Mouse (Mus musculus): Measurements from ENCODE around the gene Cfb.
"Not testable (repeated sequence)": the region's sequence is repeated elsewhere in the genome, so short reads cannot be mapped to it uniquely, and the experiment has no call there.

The Cfb gene

GRCm38 (mm10) chr17:34862416-34863081, at the start of gene Cfb:
Gene Cfb, minus strand, starts transcription at chr17:34862518.
- DNase-seq (ENCODE audit: low read depth, low spot score), result no peak

- DNase-seq (ENCODE audit: low read depth, low spot score), result peak; percentile 91
These were observed 49.6 kb upstream of the Cfb start for GRCm38 (mm10) chr17:34911945-34912351.

DNA sequence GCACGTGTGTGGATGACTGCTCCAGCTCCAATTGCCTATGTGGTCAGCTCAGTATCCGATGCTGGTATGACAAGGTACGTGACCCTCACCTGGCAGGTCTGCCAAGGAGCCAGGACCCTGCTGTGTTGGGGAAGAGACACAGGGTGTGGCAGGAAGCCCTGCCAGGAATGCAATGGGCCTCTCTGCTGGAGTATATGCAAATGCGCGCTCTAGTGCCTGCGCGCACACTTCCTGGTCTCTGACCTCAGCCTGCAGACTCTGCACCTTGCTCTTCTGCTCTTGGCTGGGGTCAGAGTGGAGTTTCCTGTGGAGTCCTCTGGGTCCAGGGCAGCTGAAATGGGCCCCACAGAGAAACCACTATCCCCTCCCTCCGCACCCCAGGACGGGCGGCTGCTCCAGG, 48.7 kb upstream of the Cfb start:
- peak; percentile 89 for DNase-seq (ENCODE audit: low read depth, low spot score)

DNA sequence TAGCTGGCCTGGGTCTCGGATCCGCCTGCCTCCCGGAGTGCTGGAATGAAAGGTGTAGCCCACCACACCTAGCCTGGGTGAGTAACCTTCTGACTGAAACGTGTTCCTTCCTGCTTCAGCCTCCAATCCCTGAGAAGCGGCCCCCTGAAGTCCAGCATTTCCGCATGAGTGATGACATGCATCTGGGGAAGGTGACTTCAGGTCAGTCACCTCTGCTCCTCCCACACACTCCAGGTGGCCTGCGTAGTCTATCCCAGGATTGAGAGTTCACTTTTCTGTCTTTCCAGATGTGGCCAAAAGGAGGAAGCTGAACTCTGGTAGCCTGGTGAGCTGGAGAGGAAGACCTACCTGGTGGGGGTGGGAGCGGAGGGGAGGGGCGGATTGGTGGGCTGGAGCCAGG, 40.6 kb upstream of the Cfb start:
- DNase-seq (ENCODE audit: low read depth, low spot score), result peak; percentile 87

DNA sequence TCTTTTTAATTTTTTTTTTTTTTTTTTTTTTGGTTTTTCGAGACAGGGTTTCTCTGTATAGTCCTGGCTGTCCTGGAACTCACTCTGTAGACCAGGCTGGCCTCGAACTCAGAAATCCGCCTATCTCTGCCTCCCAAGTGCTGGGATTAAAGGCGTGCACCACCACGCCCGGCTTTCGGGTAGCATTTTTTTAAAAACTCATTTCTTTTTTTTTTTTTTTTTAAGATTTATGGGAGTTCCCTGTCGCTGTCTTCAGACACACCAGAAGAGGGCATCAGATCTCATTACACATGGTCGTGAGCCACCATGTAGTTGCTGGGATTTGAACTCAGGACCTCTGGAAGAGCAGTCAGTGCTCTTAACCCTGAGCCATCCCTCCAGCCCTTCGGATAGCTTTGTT, 39.6 kb upstream of the Cfb start:
- not testable (repeated sequence) for DNase-seq (ENCODE audit: low read depth, low spot score)

DNA sequence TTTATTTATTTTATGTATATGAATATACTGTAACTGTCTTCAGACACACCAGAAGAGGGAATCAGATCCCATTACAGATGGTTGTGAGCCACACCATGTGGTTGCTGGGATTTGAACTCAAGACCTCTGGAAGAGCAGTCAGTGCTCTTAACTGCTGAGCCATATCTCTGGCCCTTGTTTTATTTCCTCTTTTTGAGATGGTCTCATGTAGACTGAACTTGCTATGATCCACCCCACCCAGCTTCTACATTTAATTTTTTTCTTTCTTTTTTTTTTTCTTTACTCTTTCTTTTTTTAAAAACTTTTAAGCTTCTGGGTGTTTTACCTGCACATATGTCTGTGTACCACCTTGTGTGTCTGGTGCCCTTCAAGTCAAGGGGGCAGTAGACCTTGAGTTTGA, 38.5 kb upstream of the Cfb start:
- DNase-seq (ENCODE audit: low read depth, low spot score), result not testable (repeated sequence)

DNA sequence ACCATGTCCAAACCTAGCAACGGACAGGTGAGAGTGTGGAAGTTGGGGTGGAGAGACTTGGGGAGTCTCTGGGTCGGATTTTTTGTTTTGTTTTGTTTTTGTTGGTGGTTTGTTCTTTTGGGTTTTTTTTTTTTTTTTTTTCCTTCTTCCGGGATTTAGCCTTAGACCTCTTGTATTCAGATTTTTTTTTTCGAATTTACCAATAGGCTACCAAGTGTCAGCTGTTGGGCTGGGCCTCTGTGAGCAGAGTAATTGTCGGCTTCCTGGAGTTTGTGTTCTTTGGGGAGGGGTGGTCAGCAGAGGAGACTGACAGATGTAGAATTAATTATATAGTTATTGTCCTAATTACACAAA, 37.5 kb upstream of the Cfb start:
- no peak for DNase-seq (ENCODE audit: low read depth, low spot score)

- peak; percentile 27 for DNase-seq (ENCODE audit: low read depth, low spot score)
These were observed 37.0 kb upstream of the Cfb start for GRCm38 (mm10) chr17:34899053-34899889.

- no peak for DNase-seq (ENCODE audit: low read depth, low spot score)
These were observed 36.4 kb upstream of the Cfb start for GRCm38 (mm10) chr17:34898706-34899052.

GRCm38 (mm10) chr17:34898160-34898586, 35.9 kb upstream of the Cfb start, which contains the start of the genes C2 and Ehmt2:
Gene C2, minus strand, starts transcription at chr17:34898265.
Gene Ehmt2, plus strand, starts transcription at chr17:34898469.
- DNase-seq (ENCODE audit: low read depth, low spot score), result peak; percentile 56

DNA sequence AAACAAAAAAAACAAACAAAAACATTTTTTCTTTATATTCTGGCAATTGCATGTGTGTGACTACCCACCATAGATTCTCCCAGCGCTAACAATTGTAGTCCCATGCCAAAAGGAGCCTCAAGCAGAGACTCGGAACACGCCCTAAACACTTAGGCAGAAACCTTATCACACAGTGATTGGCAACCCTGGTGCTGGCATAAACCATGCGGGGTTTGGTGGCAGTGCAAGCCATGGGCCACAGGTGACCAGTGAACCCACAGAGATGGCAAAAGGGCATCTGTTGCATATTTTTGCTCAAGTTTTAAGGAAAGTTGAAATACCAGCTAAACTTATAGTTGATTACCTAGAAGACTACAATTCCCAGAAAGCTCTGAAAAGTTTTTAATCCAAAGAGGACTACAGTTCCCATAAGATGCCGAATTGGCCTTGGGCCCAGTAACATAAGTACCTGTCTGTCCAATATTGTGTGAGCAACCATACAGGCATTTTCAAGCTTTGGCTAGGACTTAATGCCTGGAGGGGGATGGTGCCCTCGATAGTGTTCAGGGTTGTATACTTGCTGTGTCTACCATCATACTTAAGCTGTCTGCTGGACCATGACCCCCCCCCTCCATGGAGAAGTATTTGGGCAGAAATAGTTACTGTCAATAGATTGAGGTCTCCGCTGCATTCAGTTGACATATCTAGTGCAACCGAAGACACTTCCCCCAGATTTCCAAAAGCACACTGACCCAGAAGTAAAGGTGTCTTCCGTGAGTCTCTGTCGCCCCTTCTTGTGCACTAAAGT, 35.2 kb upstream of the Cfb start:
- no peak for DNase-seq (ENCODE audit: low read depth, low spot score)

- DNase-seq (ENCODE audit: low read depth, low spot score), result peak; percentile 64
These were observed 34.0 kb upstream of the Cfb start for GRCm38 (mm10) chr17:34896366-34896765.

DNA sequence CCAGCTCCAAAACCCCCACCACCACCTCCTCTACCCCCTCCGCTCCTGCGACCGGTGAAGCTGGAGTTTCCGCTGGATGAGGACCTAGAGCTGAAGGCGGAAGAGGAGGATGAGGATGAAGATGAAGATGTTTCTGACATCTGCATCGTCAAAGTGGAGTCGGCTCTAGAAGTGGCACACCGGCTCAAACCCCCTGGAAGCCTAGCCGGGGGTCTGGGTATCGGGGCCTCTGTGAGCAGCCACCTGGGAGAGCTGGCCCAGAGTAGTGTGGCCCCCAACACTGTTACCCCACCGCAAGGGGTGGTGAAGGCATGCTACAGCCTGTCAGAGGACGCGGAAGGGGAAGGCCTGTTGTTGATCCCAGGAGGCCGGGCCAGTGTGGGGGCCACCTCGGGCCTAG, 33.4 kb upstream of the Cfb start:
- no peak for DNase-seq (ENCODE audit: low read depth, low spot score)

DNA sequence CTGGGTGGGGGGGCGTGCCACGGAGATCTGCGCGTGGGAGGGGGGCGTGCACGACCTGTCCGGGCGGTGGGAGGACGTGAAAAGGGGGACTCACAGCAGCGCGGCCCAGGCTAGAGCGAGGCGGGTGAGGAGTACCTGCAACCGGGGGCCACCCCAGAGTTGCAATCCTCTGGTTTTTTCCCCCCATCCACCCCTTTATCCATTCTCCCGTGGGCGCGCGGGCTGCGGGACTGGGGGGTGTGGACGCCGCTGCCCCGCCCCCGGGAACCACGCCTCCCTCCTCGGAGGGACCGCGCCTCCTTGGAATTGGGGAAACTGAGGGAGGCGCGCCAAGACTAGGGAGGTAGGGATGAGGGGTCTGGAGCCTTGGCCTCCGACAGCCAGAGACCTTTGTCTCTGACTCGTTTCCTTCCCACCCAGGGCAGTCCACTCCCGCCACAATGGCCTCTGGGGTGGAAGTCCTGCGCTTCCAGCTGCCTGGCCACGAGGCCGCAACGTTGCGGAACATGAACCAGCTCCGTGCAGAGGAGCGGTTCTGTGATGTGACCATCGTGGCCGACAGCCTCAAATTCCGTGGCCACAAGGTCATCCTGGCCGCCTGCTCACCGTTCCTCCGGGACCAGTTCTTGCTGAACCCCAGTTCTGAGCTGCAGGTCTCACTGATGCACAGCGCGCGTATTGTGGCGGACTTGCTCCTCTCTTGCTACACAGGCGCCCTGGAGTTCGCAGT, 32.6 kb upstream of the Cfb start:
- DNase-seq (ENCODE audit: low read depth, low spot score), result peak; percentile 50

DNA sequence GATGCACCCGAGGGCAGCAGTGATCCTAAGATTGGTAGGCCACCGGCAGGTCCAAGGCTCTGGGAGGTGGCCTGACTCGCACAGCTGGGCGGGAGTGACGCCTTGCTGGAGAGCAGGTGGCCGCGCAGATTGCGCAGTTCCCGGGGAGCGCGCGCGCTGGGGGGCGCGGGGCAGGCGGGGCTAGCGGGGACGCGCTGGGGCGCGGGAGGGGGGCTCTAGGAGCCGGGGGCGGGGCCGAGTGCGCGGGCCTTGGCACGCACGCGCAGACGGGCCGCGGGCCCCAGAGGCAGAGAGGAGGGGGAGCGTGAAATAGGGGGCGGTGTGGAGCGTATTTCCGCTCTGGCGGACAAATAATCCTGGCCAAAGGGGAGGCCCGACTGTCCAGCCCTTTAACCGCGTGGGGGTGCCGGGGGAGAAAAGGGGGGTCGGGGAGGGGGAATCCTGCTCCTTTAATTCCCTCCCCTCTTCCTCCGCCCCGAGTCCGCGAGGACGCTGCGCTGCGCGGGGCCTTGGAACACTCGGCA, 31.8 kb upstream of the Cfb start:
- DNase-seq (ENCODE audit: low read depth, low spot score), result peak; percentile 94

DNA sequence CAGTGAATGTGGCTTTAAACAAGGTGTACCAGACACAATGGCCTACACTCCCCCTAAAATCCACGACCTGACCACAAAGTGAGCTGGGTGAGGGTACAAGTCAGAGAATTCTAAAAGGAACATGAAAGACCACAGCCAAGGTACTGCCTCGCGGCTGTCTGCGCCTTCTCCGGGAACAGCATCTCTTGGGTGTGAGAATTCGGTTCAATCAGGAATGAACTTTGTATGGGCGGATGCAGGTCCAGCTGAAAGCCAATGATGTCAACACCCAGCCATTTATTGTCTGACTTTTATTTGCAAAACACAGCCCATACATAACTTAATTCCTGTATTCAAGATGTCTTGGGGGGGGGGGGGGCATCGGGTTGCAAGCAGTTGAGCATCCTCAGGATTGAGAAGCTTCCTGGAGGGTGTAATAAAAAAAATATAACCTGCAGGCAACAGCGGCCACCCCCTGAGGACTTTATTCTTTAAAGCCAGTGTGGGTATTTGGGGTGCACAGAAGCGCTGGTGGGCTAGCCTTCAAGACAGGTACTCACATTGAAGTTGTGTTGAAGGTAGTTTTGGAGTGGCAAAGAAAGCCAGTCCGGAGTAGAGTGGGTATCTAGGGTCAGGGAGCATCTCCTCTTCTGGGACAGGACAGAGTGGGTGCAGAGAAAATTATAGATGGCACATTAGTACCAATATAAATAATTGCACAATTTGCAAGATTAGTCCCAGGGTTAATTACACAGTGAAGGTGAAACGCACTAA, 30.9 kb upstream of the Cfb start:
- DNase-seq (ENCODE audit: low read depth, low spot score), result peak; percentile 71

- DNase-seq (ENCODE audit: low read depth, low spot score), result peak; percentile 73
These were observed 29.1 kb upstream of the Cfb start for GRCm38 (mm10) chr17:34891377-34891776.

- peak; percentile 55 for DNase-seq (ENCODE audit: low read depth, low spot score)
These were observed 27.9 kb upstream of the Cfb start for GRCm38 (mm10) chr17:34890074-34890743.

DNA sequence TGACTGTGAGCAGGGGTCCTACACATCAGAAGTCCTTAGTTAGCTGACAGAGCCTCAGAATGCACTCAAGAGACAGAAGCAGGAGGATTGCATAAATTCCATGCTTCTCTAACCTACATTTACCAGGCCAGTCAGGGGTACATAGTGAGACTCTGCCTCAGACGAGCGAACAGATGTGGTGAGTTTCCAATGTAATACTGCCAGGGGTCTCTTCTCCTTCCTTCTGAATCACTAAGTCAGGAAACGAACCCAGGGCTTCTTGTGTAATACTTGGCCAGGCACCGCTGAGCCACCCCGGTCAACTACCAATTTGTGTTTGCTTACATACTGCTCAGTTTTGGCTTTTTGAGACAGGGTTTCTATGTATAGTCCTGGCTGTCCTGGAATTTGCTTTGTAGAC, 25.6 kb upstream of the Cfb start:
- DNase-seq (ENCODE audit: low read depth, low spot score), result no peak

DNA sequence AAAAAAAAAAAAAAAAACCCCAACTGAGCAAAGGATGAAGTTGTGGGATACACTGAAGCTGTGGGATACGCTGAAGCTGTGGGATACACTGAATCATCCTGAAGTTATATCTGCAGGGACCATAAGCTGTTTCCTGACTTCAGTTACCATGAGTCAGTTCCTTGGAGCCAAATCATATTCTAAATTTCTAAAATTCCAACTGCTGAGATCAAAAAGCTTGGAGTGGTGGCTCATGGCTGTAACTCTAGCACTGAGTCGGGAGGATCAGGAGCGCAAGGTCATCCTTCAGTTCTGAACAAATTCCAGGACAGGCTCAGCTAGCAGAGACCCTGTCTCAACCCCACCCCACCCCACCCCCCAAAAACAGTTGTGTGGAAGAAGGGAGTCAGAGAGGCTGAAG, 23.3 kb upstream of the Cfb start:
- DNase-seq (ENCODE audit: low read depth, low spot score), result no peak

All from ES-CJ7 (cell line).